Mouse (Mus musculus): ENCODE measurements at regions not wholly inside any gene's neighbourhood (a gene's known extent, or its start where the extent isn't known, plus 50 kb on each side); places are given as distances from the start of the nearest gene placed in this dataset.
"Not testable (repeated sequence)": the region's sequence is repeated elsewhere in the genome, so short reads cannot be mapped to it uniquely, and the experiment has no call there.

GRCm38 (mm10) chr5:5956716-5957115 lies 207.6 kb upstream of the Steap1 start:
- no peak for DNase-seq (ENCODE audit: low spot score in 2 of 2)

GRCm38 (mm10) chr5:5955783-5956182 lies 206.7 kb upstream of the Steap1 start:
- DNase-seq (ENCODE audit: low spot score in 2 of 2): peak in 1 of 2 experiments; percentile 70
- intact Hi-C loops (cut with DNase I): no loop called here

More at GRCm38 (mm10) chr5:5956716-5957115, 207.6 kb upstream of the Steap1 start:
- intact Hi-C loops (cut with DNase I): no loop called here

- intact Hi-C loops (cut with DNase I): no loop called here
- peak in 1 of 2 experiments; percentile 8 for DNase-seq (ENCODE audit: low spot score in 2 of 2)
Observed at GRCm38 (mm10) chr5:5925796-5926195, 176.7 kb upstream of the Steap1 start.

GRCm38 (mm10) chr5:5916427-5916826 lies 167.3 kb upstream of the Steap1 start:
- intact Hi-C loops (cut with DNase I): no loop called here
- DNase-seq (ENCODE audit: low spot score in 2 of 2): no peak

- no peak for DNase-seq (ENCODE audit: low spot score in 2 of 2)
- intact Hi-C loops (cut with DNase I): no loop called here
Observed at GRCm38 (mm10) chr5:5889376-5889775, 140.2 kb upstream of the Steap1 start.

GRCm38 (mm10) chr5:5873425-5873824 lies 124.3 kb upstream of the Steap1 start:
- intact Hi-C loops (cut with DNase I): no loop called here
- DNase-seq (ENCODE audit: low spot score in 2 of 2): peak in 1 of 2 experiments; percentile 47

GRCm38 (mm10) chr5:5856146-5856724 lies 107.1 kb upstream of the Steap1 start:
- intact Hi-C loops (cut with DNase I): no loop called here
- DNase-seq (ENCODE audit: low spot score in 2 of 2): no peak

- peak; percentile 27 to 66 for DNase-seq (ENCODE audit: low spot score in 2 of 2)
- intact Hi-C loops (cut with DNase I): no loop called here
Observed at GRCm38 (mm10) chr5:5845805-5846496, 96.8 kb upstream of the Steap1 start.

- intact Hi-C loops (cut with DNase I): no loop called here
- no peak for DNase-seq (ENCODE audit: low spot score in 2 of 2)
Observed at GRCm38 (mm10) chr5:5844312-5844711, 95.2 kb upstream of the Steap1 start.

GRCm38 (mm10) chr5:5838767-5839166 lies 89.6 kb upstream of the Steap1 start:
- DNase-seq (ENCODE audit: low spot score in 2 of 2): no peak
- intact Hi-C loops (cut with DNase I): no loop called here

- DNase-seq (ENCODE audit: low spot score in 2 of 2); intact Hi-C loops (cut with DNase I): not testable (repeated sequence)
Observed at GRCm38 (mm10) chr5:5822666-5823065, 73.5 kb upstream of the Steap1 start.
